Mouse (Mus musculus): ENCODE measurements around the gene Magea3. TPM values are rescaled to one million over a fixed set of nuclear protein-coding genes. Genes with fewer than 3 reads are reported as not detected.

Magea3 gene
- not detected in 2 replicates for total RNA-seq (2023)

GRCm38 (mm10) chrX:154949405-154949804 is at the start of gene Magea3:
Gene Magea3, minus strand, starts transcription at chrX:154949505.

GRCm38 (mm10) chrX:154995750-154996149 is 46.4 kb upstream of the Magea3 start, which contains the start of gene Magea8:
Gene Magea8, minus strand, starts transcription at chrX:154995850.

GRCm38 (mm10) chrX:154935887-154936286 is 13.4 kb downstream of the Magea3 start, which contains the start of gene Magea6:
Gene Magea6, minus strand, starts transcription at chrX:154935987.

Other genes with a start within 250 kb of the Magea3 start
- not detected in 2 replicates for gene Cldn34b1, start 59.2 kb downstream of the Magea3 start, total RNA-seq (2023)
- gene Magea6, start 13.5 kb downstream of the Magea3 start, total RNA-seq (2023) = not detected in 2 replicates
- not detected in 2 replicates for gene Magea8, start 46.3 kb upstream of the Magea3 start, total RNA-seq (2023)
- gene Magea5, start 113.6 kb upstream of the Magea3 start, total RNA-seq (2023) = not detected in 2 replicates
- not detected in 2 replicates for gene Magea1, start 140.3 kb upstream of the Magea3 start, total RNA-seq (2023)
- not detected in 2 replicates for gene Magea2, start 144.2 kb upstream of the Magea3 start, total RNA-seq (2023)
- not detected in 2 replicates for gene Cldn34b2, start 178.9 kb upstream of the Magea3 start, total RNA-seq (2023)